ENCODE assay signal across 9 mouse cellular contexts in genomic region chr4:135297931-135298546, GRCm38 (mm10). TPM values are rescaled to one million over a fixed set of nuclear protein-coding genes. Genes with fewer than 3 reads are reported as not detected.
DNase-seq lines count a peak whose midpoint lies in the region; ATAC-seq and TF ChIP-seq lines count a peak whose summit lies in the region.
"Had no signal": no experiment of that assay in that cellular context is flagged by ENCODE, and none has a peak within 500 bp of the region (broad histone marks: within the 10 kb centered on the region; RNA-seq: fewer than 3 reads in every experiment).

No protein-coding gene starts in this region.

- no peaks in the 10 kb centered on the region for H3K4me1 ChIP-seq in cortical plate, adult 2 months (ENCODE audit: control insufficient read depth, insufficient read depth, low read length)
- H3K4me1 ChIP-seq in heart, embryonic 14.5 days (ENCODE audit: control insufficient read depth in 2 of 2, insufficient read depth in 2 of 2, low read length in 2 of 2) = peaks cover 16 to 18% of the 10 kb centered on the region in 2 experiments
- H3K4me1 ChIP-seq in midbrain, embryonic 15.5 days = peaks cover 6% of the 10 kb centered on the region; the same call in 1 of the 2 replicates

- TF ChIP-seq CTCF in cortical plate, adult 2 months (IDR thresholded peaks at IDR 0.05; ENCODE audit: extremely low read depth, insufficient read depth, low read length) = no peak

- H3K27me3 ChIP-seq in heart, embryonic 14.5 days (ENCODE audit: control insufficient read depth, insufficient read depth, low read length) = no peaks in the 10 kb centered on the region
- H3K27me3 ChIP-seq in midbrain, embryonic 15.5 days (replicated peaks) = no peaks in the 10 kb centered on the region
- H3K27me3 ChIP-seq: liver, embryonic 15.5 days had no signal

- H3K36me3 ChIP-seq in heart, embryonic 14.5 days (ENCODE audit: control insufficient read depth, insufficient read depth, low read length) = no peaks in the 10 kb centered on the region
- no peaks in the 10 kb centered on the region for H3K36me3 ChIP-seq in midbrain, embryonic 15.5 days (replicated peaks)
- H3K36me3 ChIP-seq: liver, embryonic 15.5 days had no signal

- no peak overlapping the region; the same call in 1 of the 2 replicates for H3K4me2 ChIP-seq in heart, embryonic 14.5 days (ENCODE audit: low read length)
- no peak overlapping the region for H3K4me2 ChIP-seq in midbrain, embryonic 15.5 days
- H3K4me2 ChIP-seq: liver, embryonic 15.5 days had no signal

- H3K9ac ChIP-seq in heart, embryonic 14.5 days (ENCODE audit: low read length) = peak overlapping the region; percentile 38
- no peak overlapping the region for H3K9ac ChIP-seq in midbrain, embryonic 15.5 days
- H3K9ac ChIP-seq: liver, embryonic 15.5 days had no signal

- no peak overlapping the region for H3K4me3 ChIP-seq in cortical plate, adult 2 months (ENCODE audit: insufficient read depth, low read length)
- H3K4me3 ChIP-seq in heart, embryonic 14.5 days (ENCODE audit: control insufficient read depth in 1 of 2, insufficient read depth in 1 of 2, low read depth in 1 of 2, low read length in 2 of 2) = no peak overlapping the region
- no peak overlapping the region for H3K4me3 ChIP-seq in midbrain, embryonic 15.5 days
- H3K4me3 ChIP-seq: liver, embryonic 15.5 days had no signal

- H3K9me3 ChIP-seq in heart, embryonic 14.5 days (ENCODE audit: control insufficient read depth, low read length) = no peaks in the 10 kb centered on the region
- no peaks in the 10 kb centered on the region for H3K9me3 ChIP-seq in midbrain, embryonic 15.5 days
- H3K9me3 ChIP-seq: liver, embryonic 15.5 days had no signal

- peak; percentile 58; the same call in 1 of the 2 replicates for ATAC-seq in heart, embryonic 14.5 days (ENCODE audit: insufficient number of reproducible peaks, insufficient read depth, low FRiP score, low read depth)
- ATAC-seq in midbrain, embryonic 15.5 days (replicated peaks) = peak; percentile 74

- H3K27ac ChIP-seq in cortical plate, adult 2 months (ENCODE audit: insufficient read depth, low read length) = peak overlapping the region; percentile 85
- H3K27ac ChIP-seq in heart, embryonic 14.5 days (replicated peaks in 1 of 2; ENCODE audit: control insufficient read depth in 1 of 2, insufficient read depth in 1 of 2, low read depth in 2 of 2, low read length in 2 of 2) = peak overlapping the region; percentile 57 to 68
- no peak overlapping the region; the same call in 1 of the 2 replicates for H3K27ac ChIP-seq in midbrain, embryonic 15.5 days
- H3K27ac ChIP-seq: liver, embryonic 15.5 days had no signal

- 54% methylated on average over 15 of the region's 15 CpGs for WGBS in heart, embryonic 14.5 days
- 58% methylated on average over 15 of the region's 15 CpGs for WGBS in midbrain, embryonic 15.5 days

- TF ChIP-seq POLR2A in cortical plate, adult 2 months (IDR thresholded peaks at IDR 0.05; ENCODE audit: extremely low read depth, insufficient read depth, low read length) = no peak

- peak; percentile 70 to 80 for DNase-seq in lung, adult 18-20 months
- DNase-seq in lung, postnatal 14 days = no peak
- peak; percentile 35 to 86 for DNase-seq in left cerebral cortex, adult 8-10 months (ENCODE audit: low spot score in 2 of 2)
- DNase-seq in urinary bladder, postnatal 4 days (ENCODE audit: low spot score in 2 of 2) = no peak
- no peak for DNase-seq in kidney, adult 8-10 months

RNA-seq across cellular contexts. Expression of gene Clic4, which starts 25.4 kb away (rescaled TPM):
- 54.0 and 65.8 TPM in 2 replicates for polyA plus RNA-seq in cortical plate, adult 2 months (2012; rRNA removed)
- polyA plus RNA-seq in heart, embryonic 14.5 days (2014; fragmentation: Nextera tagmentation; extraction: Ambion mirVana) = 181 and 194 TPM in 2 replicates
- 10 to 100 TPM; 40.1 to 47.4 (median 42.7) TPM for total RNA-seq in left cerebral cortex, adult 8-10 months (2022)
- 63.8 and 69.5 TPM in 2 replicates for polyA plus RNA-seq in midbrain, embryonic 15.5 days (2015; fragmentation: Nextera tagmentation; extraction: Ambion mirVana)

RNA-seq across cellular contexts. Expression of gene Srrm1, which starts 55.1 kb away (rescaled TPM):
- 115 and 131 TPM in 2 replicates for polyA plus RNA-seq in cortical plate, adult 2 months (2012; rRNA removed)
- 120 TPM in 2 replicates for polyA plus RNA-seq in heart, embryonic 14.5 days (2014; fragmentation: Nextera tagmentation; extraction: Ambion mirVana)
- total RNA-seq in left cerebral cortex, adult 8-10 months (2022) = 100 to 1,000 TPM; 137 to 151 (median 142) TPM
- 169 and 185 TPM in 2 replicates for polyA plus RNA-seq in midbrain, embryonic 15.5 days (2015; fragmentation: Nextera tagmentation; extraction: Ambion mirVana)

Comparison
In these comparisons a context has a peak if more than half of its experiments do, and no peak if none do; other contexts are left out.
1. DNase-seq: peak in lung, adult 18-20 months (2 of 2) and left cerebral cortex, adult 8-10 months (2 of 2); none in lung, postnatal 14 days (single experiment), urinary bladder, postnatal 4 days (0 of 2) and kidney, adult 8-10 months (0 of 2).